Mouse (Mus musculus) right cerebral cortex, adult 2 months (tissue): Measurements from ENCODE around the gene Slc16a2.

Experiments used
- DNase-seq, 2 experiments: peaks; one replicate each; pipeline ENCODE4 v3.0.0; 2021 to 2022; ENCODE audit warnings: low spot score in 2 of 2

Slc16a2 gene

DNA sequence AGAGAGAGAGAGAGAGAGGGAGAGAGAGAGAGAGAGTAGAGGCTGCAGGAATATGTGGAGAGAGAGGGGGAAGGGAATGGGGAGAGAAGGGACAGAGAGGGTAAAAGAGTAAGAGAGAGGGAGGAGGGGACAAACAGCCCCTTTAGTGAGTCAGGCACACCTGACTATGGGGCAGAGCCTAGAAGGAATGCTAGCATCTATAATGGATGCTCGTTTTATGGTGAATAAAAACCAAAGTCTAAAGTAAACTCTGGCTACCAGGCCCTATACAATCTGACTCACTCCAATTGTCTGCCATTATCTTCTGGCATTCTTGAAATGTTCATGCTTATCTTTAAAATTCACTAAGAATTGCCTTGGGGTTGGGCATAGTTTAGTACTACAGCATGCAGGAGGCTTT is 169.7 kb downstream of the Slc16a2 start:
- DNase-seq: no peak
